Mouse (Mus musculus): Measurements from ENCODE around the gene Asf1b. TPM values are rescaled to one million over a fixed set of nuclear protein-coding genes. Genes with fewer than 3 reads are reported as not detected.
A peak's percentile ranks its signal among the peaks of the same experiment; 100 is the strongest.

The Asf1b gene
- polyA plus RNA-seq, 1 experiment from 2014 or later, result 31.6 TPM

DNA sequence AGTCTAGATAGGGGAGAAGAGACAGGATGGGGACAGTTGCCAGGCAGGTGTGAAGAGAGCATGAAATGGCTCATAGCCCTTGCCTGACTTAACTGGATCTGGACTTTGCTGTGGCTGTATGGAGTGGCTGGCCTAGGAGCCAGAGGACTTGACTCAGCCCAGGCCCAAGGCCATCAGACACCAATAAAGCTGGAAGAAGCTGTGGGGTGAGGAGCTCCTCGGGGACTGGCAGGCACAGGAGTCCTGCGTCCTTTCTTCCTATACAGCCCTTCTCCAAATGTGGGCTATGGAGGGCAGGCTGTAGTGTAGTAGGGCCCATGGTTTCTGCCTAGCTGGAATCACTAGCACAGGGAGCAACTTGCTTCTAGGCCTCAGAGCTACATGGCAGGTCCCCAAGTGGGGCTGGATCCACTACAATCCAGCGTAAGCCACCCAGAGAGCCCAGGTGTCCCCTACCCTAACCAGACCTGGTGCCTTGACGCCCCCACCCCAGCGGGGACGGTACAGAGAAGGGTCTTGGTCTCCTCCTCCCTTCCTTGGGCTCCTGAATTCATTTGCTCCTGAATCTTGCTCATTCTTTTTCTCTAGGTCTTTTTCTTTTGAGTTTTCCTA, 14.1 kb upstream of the Asf1b start:
- H3K27me3 ChIP-seq (replicated peaks; ENCODE audit: control insufficient read depth, insufficient read depth, low read length), result no peaks in the 10 kb centered on the region
- H3K4me1 ChIP-seq (ENCODE audit: control insufficient read depth, insufficient read depth, low read length), result no peaks in the 10 kb centered on the region
- 82% methylated on average over 6 of the region's 6 CpGs for WGBS
- H3K9me3 ChIP-seq (replicated peaks; ENCODE audit: control insufficient read depth, low read length), result no peaks in the 10 kb centered on the region
- ATAC-seq (no peak), DNase-seq (ENCODE audit: low spot score) (no peak)
- peaks cover 42% of the 10 kb centered on the region for H3K36me3 ChIP-seq (ENCODE audit: control insufficient read depth, insufficient read depth, low read length)
- no peak overlapping the region for H3K4me3 ChIP-seq (ENCODE audit: low read depth, low read length)
- H3K4me2 ChIP-seq (ENCODE audit: low read length), result no peak overlapping the region
- no peak overlapping the region for H3K27ac ChIP-seq (ENCODE audit: low read depth, low read length)
- H3K9ac ChIP-seq (ENCODE audit: low read length), result no peak overlapping the region

- no peaks in the 10 kb centered on the region for H3K9me3 ChIP-seq (replicated peaks; ENCODE audit: control insufficient read depth, low read length)
- no peak overlapping the region for H3K4me2 ChIP-seq (ENCODE audit: low read length)
- H3K4me3 ChIP-seq (ENCODE audit: low read depth, low read length), result no peak overlapping the region
- ATAC-seq (no peak), DNase-seq (ENCODE audit: low spot score) (no peak)
- H3K4me1 ChIP-seq (ENCODE audit: control insufficient read depth, insufficient read depth, low read length), result no peaks in the 10 kb centered on the region
- H3K9ac ChIP-seq (ENCODE audit: low read length), result no peak overlapping the region
- no peaks in the 10 kb centered on the region for H3K27me3 ChIP-seq (replicated peaks; ENCODE audit: control insufficient read depth, insufficient read depth, low read length)
- WGBS, result 79% methylated on average over 1 of the region's 1 CpGs
- no peak overlapping the region for H3K27ac ChIP-seq (ENCODE audit: low read depth, low read length)
- H3K36me3 ChIP-seq (ENCODE audit: control insufficient read depth, insufficient read depth, low read length), result peaks cover 30% of the 10 kb centered on the region
These were observed 12.9 kb upstream of the Asf1b start for GRCm38 (mm10) chr8:83942446-83942845.

DNA sequence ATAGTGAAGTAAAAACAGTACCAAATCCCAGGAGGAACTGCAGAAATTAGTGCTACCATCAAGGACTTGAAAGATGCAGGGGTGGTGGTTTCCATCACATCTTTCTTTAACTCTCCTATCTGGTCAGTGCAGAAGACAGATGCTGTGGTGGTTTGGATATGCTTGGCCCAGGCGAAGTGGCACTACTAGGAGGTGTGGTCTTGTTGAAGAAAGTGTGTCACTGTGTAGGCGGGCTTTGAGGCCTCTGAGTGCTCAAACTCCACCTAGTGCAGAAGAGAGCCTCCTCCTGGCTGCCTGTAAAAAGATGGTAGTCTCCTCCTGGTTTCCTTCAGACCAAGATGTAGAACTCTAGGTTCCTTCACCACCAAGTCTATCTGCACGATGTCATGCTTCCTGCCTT, 9.8 kb upstream of the Asf1b start:
- WGBS, result 76% methylated on average over 3 of the region's 3 CpGs
- Histone ChIP-seq H3K9ac (ENCODE audit: low read length) (no peak overlapping the region), H3K4me3 (ENCODE audit: low read depth, low read length) (no peak overlapping the region), H3K4me1 (ENCODE audit: control insufficient read depth, insufficient read depth, low read length) (no peaks in the 10 kb centered on the region), H3K36me3 (ENCODE audit: control insufficient read depth, insufficient read depth, low read length) (no peaks in the 10 kb centered on the region), H3K4me2 (ENCODE audit: low read length) (no peak overlapping the region), H3K27ac (ENCODE audit: low read depth, low read length) (no peak overlapping the region), H3K9me3 (replicated peaks; ENCODE audit: control insufficient read depth, low read length) (no peaks in the 10 kb centered on the region), H3K27me3 (replicated peaks; ENCODE audit: control insufficient read depth, insufficient read depth, low read length) (no peaks in the 10 kb centered on the region)
- DNase-seq (ENCODE audit: low spot score), result no peak
- ATAC-seq, result no peak

GRCm38 (mm10) chr8:83954749-83955105, 580 bp upstream of the Asf1b start:
- H3K36me3 ChIP-seq (ENCODE audit: control insufficient read depth, insufficient read depth, low read length), result no peaks in the 10 kb centered on the region
- H3K4me2 ChIP-seq (ENCODE audit: low read length), result peak overlapping the region; percentile 55
- peak overlapping the region; percentile 60 for H3K4me3 ChIP-seq (ENCODE audit: low read depth, low read length)
- H3K27me3 ChIP-seq (replicated peaks; ENCODE audit: control insufficient read depth, insufficient read depth, low read length), result no peaks in the 10 kb centered on the region
- H3K27ac ChIP-seq (ENCODE audit: low read depth, low read length), result no peak overlapping the region; the same call in 1 of the 2 replicates
- H3K9ac ChIP-seq (ENCODE audit: low read length), result peak overlapping the region; percentile 54
- DNase-seq (ENCODE audit: low spot score) (no peak), ATAC-seq (no peak)
- H3K4me1 ChIP-seq (ENCODE audit: control insufficient read depth, insufficient read depth, low read length), result peaks cover 8% of the 10 kb centered on the region
- WGBS, result 1% methylated on average over 14 of the region's 14 CpGs
- H3K9me3 ChIP-seq (replicated peaks; ENCODE audit: control insufficient read depth, low read length), result no peaks in the 10 kb centered on the region

DNA sequence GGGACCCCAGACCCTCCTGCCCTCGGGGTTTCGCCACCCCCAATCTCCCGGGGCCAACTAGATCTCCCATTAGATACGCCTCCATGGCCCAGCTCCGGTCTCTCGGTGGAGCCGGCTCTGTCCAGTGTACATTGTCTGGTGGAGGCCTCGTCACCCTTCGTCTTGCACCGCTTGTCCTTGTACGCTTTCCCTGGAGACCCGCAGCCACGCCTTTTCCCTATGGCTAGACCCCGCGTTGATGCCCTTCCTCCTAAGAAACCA, 581 bp downstream of the Asf1b start:
- peak overlapping the region; percentile 60 for H3K9ac ChIP-seq (ENCODE audit: low read length)
- WGBS, result 2% methylated on average over 15 of the region's 15 CpGs

DNA sequence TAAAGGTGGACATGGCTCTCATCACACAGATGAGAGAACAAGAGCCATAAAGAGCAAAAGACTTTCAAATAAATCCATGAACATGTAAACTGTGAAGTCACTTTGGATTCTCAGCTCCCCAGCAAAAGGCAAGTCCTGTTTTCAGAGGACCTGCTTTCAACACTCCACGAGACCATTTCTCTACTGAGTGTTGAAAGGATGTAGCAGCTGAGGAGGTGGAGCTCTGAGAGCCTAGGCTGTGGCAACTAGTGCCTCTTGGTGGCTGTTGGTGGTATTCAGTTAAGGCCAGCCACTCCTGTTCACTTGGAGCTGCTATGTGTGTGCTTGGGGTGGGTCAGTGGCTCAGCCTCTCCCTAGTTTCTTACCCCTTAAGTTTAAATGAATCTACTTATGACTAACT, 1.5 kb downstream of the Asf1b start:
- Histone ChIP-seq H3K9me3 (replicated peaks; ENCODE audit: control insufficient read depth, low read length) (no peaks in the 10 kb centered on the region), H3K27me3 (replicated peaks; ENCODE audit: control insufficient read depth, insufficient read depth, low read length) (no peaks in the 10 kb centered on the region), H3K4me3 (ENCODE audit: low read depth, low read length) (peak overlapping the region; percentile 60), H3K4me1 (ENCODE audit: control insufficient read depth, insufficient read depth, low read length) (peaks cover 8% of the 10 kb centered on the region), H3K27ac (ENCODE audit: low read depth, low read length) (no peak overlapping the region), H3K9ac (ENCODE audit: low read length) (peak overlapping the region; percentile 60), H3K36me3 (ENCODE audit: control insufficient read depth, insufficient read depth, low read length) (no peaks in the 10 kb centered on the region), H3K4me2 (ENCODE audit: low read length) (peak overlapping the region; percentile 92)
- DNase-seq (ENCODE audit: low spot score), result peak; percentile 19
- ATAC-seq, result no peak
- 8% methylated on average over 1 of the region's 1 CpGs for WGBS

More for the DNA sequence above, 581 bp downstream of the Asf1b start:
- peaks cover 8% of the 10 kb centered on the region for H3K4me1 ChIP-seq (ENCODE audit: control insufficient read depth, insufficient read depth, low read length)
- H3K4me2 ChIP-seq (ENCODE audit: low read length), result peak overlapping the region; percentile 92
- ATAC-seq (no peak), DNase-seq (ENCODE audit: low spot score) (no peak)
- H3K9me3 ChIP-seq (replicated peaks; ENCODE audit: control insufficient read depth, low read length), result no peaks in the 10 kb centered on the region
- no peaks in the 10 kb centered on the region for H3K36me3 ChIP-seq (ENCODE audit: control insufficient read depth, insufficient read depth, low read length)
- H3K27me3 ChIP-seq (replicated peaks; ENCODE audit: control insufficient read depth, insufficient read depth, low read length), result no peaks in the 10 kb centered on the region
- peak overlapping the region; percentile 60 for H3K4me3 ChIP-seq (ENCODE audit: low read depth, low read length)
- peak overlapping the region; percentile 23; the same call in 1 of the 2 replicates for H3K27ac ChIP-seq (ENCODE audit: low read depth, low read length)

- Histone ChIP-seq H3K4me3 (ENCODE audit: low read depth, low read length) (no peak overlapping the region), H3K4me1 (ENCODE audit: control insufficient read depth, insufficient read depth, low read length) (no peaks in the 10 kb centered on the region), H3K27ac (ENCODE audit: low read depth, low read length) (no peak overlapping the region), H3K27me3 (replicated peaks; ENCODE audit: control insufficient read depth, insufficient read depth, low read length) (no peaks in the 10 kb centered on the region), H3K36me3 (ENCODE audit: control insufficient read depth, insufficient read depth, low read length) (peaks cover 14% of the 10 kb centered on the region), H3K9me3 (replicated peaks; ENCODE audit: control insufficient read depth, low read length) (no peaks in the 10 kb centered on the region), H3K9ac (ENCODE audit: low read length) (no peak overlapping the region), H3K4me2 (ENCODE audit: low read length) (no peak overlapping the region)
- ATAC-seq (no peak), DNase-seq (ENCODE audit: low spot score) (no peak)
- WGBS, result 88% methylated on average over 5 of the region's 5 CpGs
These were observed 8.9 kb downstream of the Asf1b start for GRCm38 (mm10) chr8:83964015-83964765.

DNA sequence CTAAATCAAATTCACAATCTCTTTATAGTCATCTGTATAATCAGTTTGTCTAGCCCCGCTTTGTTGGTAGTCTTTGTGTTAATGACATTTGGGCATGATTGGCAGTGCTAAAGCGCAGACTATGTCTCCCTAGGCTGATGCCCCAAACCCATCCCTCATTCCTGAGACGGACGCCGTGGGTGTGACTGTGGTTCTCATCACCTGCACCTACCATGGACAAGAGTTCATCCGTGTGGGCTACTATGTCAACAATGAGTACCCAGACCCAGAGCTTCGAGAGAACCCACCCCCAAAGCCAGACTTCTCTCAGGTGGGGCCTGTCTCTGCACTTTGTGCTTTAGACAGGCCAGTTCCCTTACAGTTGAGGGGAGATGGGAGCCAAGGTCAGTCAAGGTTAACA, 12.4 kb downstream of the Asf1b start:
- 96% methylated on average over 7 of the region's 7 CpGs for WGBS
- no peak for DNase-seq (ENCODE audit: low spot score)
- Histone ChIP-seq H3K4me1 (ENCODE audit: control insufficient read depth, insufficient read depth, low read length) (no peaks in the 10 kb centered on the region), H3K9ac (ENCODE audit: low read length) (no peak overlapping the region), H3K36me3 (ENCODE audit: control insufficient read depth, insufficient read depth, low read length) (peaks cover 15% of the 10 kb centered on the region), H3K4me2 (ENCODE audit: low read length) (no peak overlapping the region), H3K4me3 (ENCODE audit: low read depth, low read length) (no peak overlapping the region), H3K27me3 (replicated peaks; ENCODE audit: control insufficient read depth, insufficient read depth, low read length) (no peaks in the 10 kb centered on the region), H3K9me3 (replicated peaks; ENCODE audit: control insufficient read depth, low read length) (no peaks in the 10 kb centered on the region), H3K27ac (ENCODE audit: low read depth, low read length) (no peak overlapping the region)
- no peak for ATAC-seq

DNA sequence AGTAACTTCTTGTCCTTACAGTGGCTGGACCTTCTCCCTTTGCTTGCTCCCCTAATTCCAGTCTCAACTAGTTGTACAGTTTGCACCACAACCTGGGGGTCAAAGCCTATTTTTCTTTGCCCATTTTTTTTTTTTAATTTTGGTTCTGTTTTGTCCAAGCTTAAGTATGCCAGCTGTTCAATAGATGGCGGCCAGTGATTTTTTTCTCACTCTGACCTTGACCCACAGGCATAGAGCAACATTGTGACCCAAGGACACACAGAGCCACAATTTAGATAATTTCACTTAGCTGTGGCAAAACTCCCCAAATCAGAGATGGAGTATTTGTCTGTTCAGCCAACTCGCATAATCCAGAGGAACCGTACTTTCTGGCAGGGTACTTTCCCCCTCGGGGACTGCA, 15.8 kb downstream of the Asf1b start:
- Histone ChIP-seq H3K9ac (ENCODE audit: low read length) (no peak overlapping the region), H3K27me3 (replicated peaks; ENCODE audit: control insufficient read depth, insufficient read depth, low read length) (no peaks in the 10 kb centered on the region), H3K4me3 (ENCODE audit: low read depth, low read length) (no peak overlapping the region), H3K9me3 (replicated peaks; ENCODE audit: control insufficient read depth, low read length) (no peaks in the 10 kb centered on the region), H3K4me2 (ENCODE audit: low read length) (no peak overlapping the region), H3K36me3 (ENCODE audit: control insufficient read depth, insufficient read depth, low read length) (peaks cover 12% of the 10 kb centered on the region; the same call in 1 of the 2 replicates), H3K27ac (ENCODE audit: low read depth, low read length) (no peak overlapping the region), H3K4me1 (ENCODE audit: control insufficient read depth, insufficient read depth, low read length) (peaks cover 10% of the 10 kb centered on the region)
- WGBS, result 93% methylated on average over 4 of the region's 4 CpGs
- ATAC-seq (no peak), DNase-seq (ENCODE audit: low spot score) (no peak)

Measured in forebrain, embryonic 14.5 days (tissue).